Mouse (Mus musculus): Measurements from ENCODE around the gene Kank2.

Gene Kank2

GRCm38 (mm10) chr9:21717015-21717414 lies 81.5 kb downstream of the Kank2 start:
- DNase-seq (ENCODE audit: low spot score) = no peak

All from layer of hippocampus, adult 9-10 months (tissue).